Comparison of ENCODE assay signal across 8 mouse cellular contexts in genomic region chr15:79229058-79229821, GRCm38 (mm10). TPM values are rescaled to one million over a fixed set of nuclear protein-coding genes. Genes with fewer than 3 reads are reported as not detected.
DNase-seq lines count a peak whose midpoint lies in the region; ATAC-seq lines count a peak whose summit lies in the region.

Gene Pick1, plus strand, starts transcription at chr15:79229173.
Gene Gm49486, plus strand, starts transcription at chr15:79229391.

- under 1% methylated on average over 45 of the region's 51 CpGs for WGBS in embryonic facial prominence, embryonic 14.5 days
- whole genome bisulfite sequencing in kidney, embryonic 14.5 days = 1% methylated on average over 49 of the region's 51 CpGs
- WGBS in limb, embryonic 15.5 days = under 1% methylated on average over 51 of the region's 51 CpGs

- peak within 1 kb of the TSS; percentile 67 for H3K4me3 ChIP-seq in embryonic facial prominence, embryonic 14.5 days (ENCODE audit: low read depth, low read length)
- H3K4me3 ChIP-seq in kidney, embryonic 14.5 days (ENCODE audit: low read length) = peak within 1 kb of the TSS; percentile 74
- peak within 1 kb of the TSS; percentile 83 for H3K4me3 ChIP-seq in limb, embryonic 15.5 days

- H3K27ac ChIP-seq in embryonic facial prominence, embryonic 14.5 days (replicated peaks; ENCODE audit: low read depth, low read length) = peak within 1 kb of the TSS; percentile 95
- H3K27ac ChIP-seq in kidney, embryonic 14.5 days (ENCODE audit: low read depth, low read length) = peak within 1 kb of the TSS; percentile 95
- peak within 1 kb of the TSS; percentile 97 for H3K27ac ChIP-seq in limb, embryonic 15.5 days

- peak; percentile 92 for DNase-seq in 3T3-L1 (ENCODE audit: low read depth, low spot score)
- DNase-seq in adrenal gland, postnatal 4 days (ENCODE audit: low spot score in 2 of 2) = peak; percentile 55 to 69
- DNase-seq in embryonic facial prominence, embryonic 14.5 days (ENCODE audit: low spot score) = peak; percentile 93
- DNase-seq in heart, adult 9 months (ENCODE audit: low spot score in 2 of 2) = peak; percentile 89 to 90
- peak; percentile 55 to 77 for DNase-seq in monocyte, adult 2 months (ENCODE audit: low read depth in 1 of 2, low spot score in 2 of 2)
- DNase-seq in spleen, postnatal 36 days (ENCODE audit: low spot score in 2 of 2) = peak; percentile 85 to 86

- peak within 1 kb of the TSS; percentile 80 for H3K4me2 ChIP-seq in embryonic facial prominence, embryonic 14.5 days (ENCODE audit: low read depth, low read length)
- peak within 1 kb of the TSS; percentile 65 for H3K4me2 ChIP-seq in kidney, embryonic 14.5 days (replicated peaks; ENCODE audit: low read depth, low read length)
- peak within 1 kb of the TSS; percentile 95 for H3K4me2 ChIP-seq in limb, embryonic 15.5 days

- ATAC-seq in embryonic facial prominence, embryonic 14.5 days (ENCODE audit: low read depth) = peak; percentile 89
- ATAC-seq in kidney, embryonic 14.5 days (ENCODE audit: low FRiP score, low TSS enrichment) = peak; percentile 86
- peak; percentile 80 for ATAC-seq in limb, embryonic 15.5 days (ENCODE audit: insufficient number of reproducible peaks, low FRiP score, low TSS enrichment, low read depth)

- H3K9me3 ChIP-seq in embryonic facial prominence, embryonic 14.5 days (ENCODE audit: control insufficient read depth, low read length) = no peaks in the 10 kb centered on the region
- no peaks in the 10 kb centered on the region for H3K9me3 ChIP-seq in kidney, embryonic 14.5 days (ENCODE audit: control insufficient read depth, low read length)
- H3K9me3 ChIP-seq in limb, embryonic 15.5 days = no peaks in the 10 kb centered on the region

- H3K4me1 ChIP-seq in embryonic facial prominence, embryonic 14.5 days (ENCODE audit: control insufficient read depth, insufficient read depth, low read length) = peaks cover 7% of the 10 kb centered on the region
- peaks cover 3% of the 10 kb centered on the region; the same call in 1 of the 2 replicates for H3K4me1 ChIP-seq in kidney, embryonic 14.5 days (ENCODE audit: control insufficient read depth, insufficient read depth, low read length)
- H3K4me1 ChIP-seq in limb, embryonic 15.5 days = peaks cover 14% of the 10 kb centered on the region

- H3K9ac ChIP-seq in embryonic facial prominence, embryonic 14.5 days (ENCODE audit: low read depth, low read length) = peak within 1 kb of the TSS; percentile 83
- H3K9ac ChIP-seq in kidney, embryonic 14.5 days (ENCODE audit: low read depth, low read length) = peak within 1 kb of the TSS; percentile 68
- peak within 1 kb of the TSS; percentile 82 for H3K9ac ChIP-seq in limb, embryonic 15.5 days

- H3K27me3 ChIP-seq in embryonic facial prominence, embryonic 14.5 days (replicated peaks; ENCODE audit: control insufficient read depth, insufficient read depth, low read length) = no peaks in the 10 kb centered on the region
- H3K27me3 ChIP-seq in kidney, embryonic 14.5 days (ENCODE audit: control insufficient read depth, insufficient read depth, low read length) = no peaks in the 10 kb centered on the region
- H3K27me3 ChIP-seq in limb, embryonic 15.5 days = no peaks in the 10 kb centered on the region

- peaks cover 21% of the 10 kb centered on the region for H3K36me3 ChIP-seq in embryonic facial prominence, embryonic 14.5 days (ENCODE audit: control insufficient read depth, insufficient read depth, low read length)
- H3K36me3 ChIP-seq in kidney, embryonic 14.5 days (ENCODE audit: control insufficient read depth, insufficient read depth, low read length) = peaks cover 22% of the 10 kb centered on the region; the same call in 1 of the 2 replicates
- peaks cover 24% of the 10 kb centered on the region for H3K36me3 ChIP-seq in limb, embryonic 15.5 days

RNA-seq across cellular contexts. Expression of gene Pick1, which starts in this region (rescaled TPM):
- total RNA-seq in adrenal gland, postnatal 4 days (2021) = 10 to 100 TPM; 32.1 to 33.2 TPM
- polyA plus RNA-seq in embryonic facial prominence, embryonic 14.5 days (2014; fragmentation: Nextera tagmentation; extraction: Ambion mirVana) = 18.1 and 21.3 TPM in 2 replicates
- polyA plus RNA-seq in kidney, embryonic 14.5 days (2014; fragmentation: Nextera tagmentation; extraction: Ambion mirVana) = 25.8 and 31.4 TPM in 2 replicates
- 43.8 and 45.8 TPM in 2 replicates for polyA plus RNA-seq in limb, embryonic 15.5 days (2015; fragmentation: Nextera tagmentation; extraction: Ambion mirVana)

RNA-seq across cellular contexts. Expression of gene Gm49486, which starts in this region (rescaled TPM):
- under 1 TPM; 0.17 to 0.70 TPM for total RNA-seq in adrenal gland, postnatal 4 days (2021)
- polyA plus RNA-seq in embryonic facial prominence, embryonic 14.5 days (2014; fragmentation: Nextera tagmentation; extraction: Ambion mirVana) = 1.1 TPM in 2 replicates
- 0.21 and 0.61 TPM in 2 replicates for polyA plus RNA-seq in kidney, embryonic 14.5 days (2014; fragmentation: Nextera tagmentation; extraction: Ambion mirVana)
- polyA plus RNA-seq in limb, embryonic 15.5 days (2015; fragmentation: Nextera tagmentation; extraction: Ambion mirVana) = 1.1 and 1.2 TPM in 2 replicates

Comparison
In these comparisons a context has a peak if more than half of its experiments do, and no peak if none do; other contexts are left out.
1. Peak in every context shown above with its lines: DNase-seq, ATAC-seq, H3K4me3 ChIP-seq and H3K27ac ChIP-seq.